Comparison of ENCODE assay signal across 9 mouse cellular contexts in genomic region chr10:76668947-76669284, GRCm38 (mm10). TPM values are rescaled to one million over a fixed set of nuclear protein-coding genes. Genes with fewer than 3 reads are reported as not detected.
DNase-seq lines count a peak whose midpoint lies in the region; ATAC-seq and TF ChIP-seq lines count a peak whose summit lies in the region.
"Had no signal": no experiment of that assay in that cellular context is flagged by ENCODE, and none has a peak within 500 bp of the region (broad histone marks: within the 10 kb centered on the region; RNA-seq: fewer than 3 reads in every experiment).

No protein-coding gene starts in this region.

- TF ChIP-seq CTCF in intestine, postnatal 0 days (IDR thresholded peaks at IDR 0.05; ENCODE audit: low read depth): peak; percentile 16; the same call in 1 of the 2 replicates
- TF ChIP-seq CTCF in lung, postnatal 0 days (IDR thresholded peaks at IDR 0.05): no peak

- TF ChIP-seq EP300 in lung, postnatal 0 days (IDR thresholded peaks at IDR 0.05): no peak

- no peaks in the 10 kb centered on the region for H3K27me3 ChIP-seq in intestine, postnatal 0 days (replicated peaks; ENCODE audit: control insufficient read depth, insufficient read depth, low read length)
- H3K27me3 ChIP-seq in lung, postnatal 0 days (replicated peaks; ENCODE audit: insufficient read depth, low read length): no peaks in the 10 kb centered on the region
- H3K27me3 ChIP-seq in hindbrain, embryonic 12.5 days: no peaks in the 10 kb centered on the region
- H3K27me3 ChIP-seq: hindbrain, embryonic 15.5 days had no signal

- H3K36me3 ChIP-seq in intestine, postnatal 0 days (ENCODE audit: control insufficient read depth, insufficient read depth): no peaks in the 10 kb centered on the region
- no peaks in the 10 kb centered on the region for H3K36me3 ChIP-seq in lung, postnatal 0 days (ENCODE audit: insufficient read depth, low read length)
- no peaks in the 10 kb centered on the region for H3K36me3 ChIP-seq in hindbrain, embryonic 12.5 days
- H3K36me3 ChIP-seq: hindbrain, embryonic 15.5 days had no signal

- 60% methylated on average over 7 of the region's 7 CpGs for WGBS in intestine, postnatal 0 days
- 52% methylated on average over 7 of the region's 7 CpGs for WGBS in lung, postnatal 0 days
- WGBS in hindbrain, embryonic 12.5 days: 74% methylated on average over 7 of the region's 7 CpGs

- no peaks in the 10 kb centered on the region for H3K9me3 ChIP-seq in intestine, postnatal 0 days (ENCODE audit: control insufficient read depth)
- no peaks in the 10 kb centered on the region for H3K9me3 ChIP-seq in lung, postnatal 0 days (ENCODE audit: low read length)
- H3K9me3 ChIP-seq in hindbrain, embryonic 12.5 days (replicated peaks): 0 out of 2 replicates have a peak, but pooled peaks cover 6% of the 10 kb centered on the region
- H3K9me3 ChIP-seq: hindbrain, embryonic 15.5 days had no signal

- H3K4me3 ChIP-seq in intestine, postnatal 0 days (ENCODE audit: low read depth, low read length): no peak overlapping the region
- no peak overlapping the region for H3K4me3 ChIP-seq in lung, postnatal 0 days (ENCODE audit: low read depth, low read length)
- no peak overlapping the region for H3K4me3 ChIP-seq in hindbrain, embryonic 12.5 days
- H3K4me3 ChIP-seq: hindbrain, embryonic 15.5 days had no signal

- DNase-seq in kidney, postnatal 10 days: peak; percentile 73
- no peak for DNase-seq in kidney, adult 8-10 months
- peak; percentile 77 to 82 for DNase-seq in frontal cortex, adult 2 months (ENCODE audit: extremely low spot score in 1 of 2, low spot score in 1 of 2)
- peak; percentile 53 for DNase-seq in lung, postnatal 0 days (ENCODE audit: low spot score)
- no peak for DNase-seq in adrenal gland, postnatal 14 days
- DNase-seq in cerebellum, adult 9-11 months: no peak

- H3K4me1 ChIP-seq in intestine, postnatal 0 days (replicated peaks; ENCODE audit: control insufficient read depth, insufficient read depth, low read length): no peaks in the 10 kb centered on the region
- no peaks in the 10 kb centered on the region for H3K4me1 ChIP-seq in lung, postnatal 0 days (ENCODE audit: insufficient read depth, low read depth, low read length)
- no peaks in the 10 kb centered on the region for H3K4me1 ChIP-seq in hindbrain, embryonic 12.5 days
- H3K4me1 ChIP-seq: hindbrain, embryonic 15.5 days had no signal

- 0 out of 2 replicates have a peak overlapping the region, but pooled peaks have one; percentile 17 for H3K27ac ChIP-seq in intestine, postnatal 0 days (ENCODE audit: low read depth, low read length)
- H3K27ac ChIP-seq in lung, postnatal 0 days (ENCODE audit: low read length): 0 out of 2 replicates have a peak overlapping the region, but pooled peaks have one; percentile 20
- H3K27ac ChIP-seq in hindbrain, embryonic 12.5 days: no peak overlapping the region
- H3K27ac ChIP-seq: hindbrain, embryonic 15.5 days had no signal

- H3K9ac ChIP-seq in intestine, postnatal 0 days (ENCODE audit: low read depth, low read length): no peak overlapping the region
- H3K9ac ChIP-seq in lung, postnatal 0 days (replicated peaks; ENCODE audit: low read depth): no peak overlapping the region
- no peak overlapping the region for H3K9ac ChIP-seq in hindbrain, embryonic 12.5 days
- H3K9ac ChIP-seq: hindbrain, embryonic 15.5 days had no signal

- H3K4me2 ChIP-seq in intestine, postnatal 0 days (replicated peaks; ENCODE audit: low read depth): no peak overlapping the region
- H3K4me2 ChIP-seq in lung, postnatal 0 days (replicated peaks; ENCODE audit: low read depth, low read length): no peak overlapping the region
- H3K4me2 ChIP-seq in hindbrain, embryonic 12.5 days (replicated peaks): no peak overlapping the region
- H3K4me2 ChIP-seq: hindbrain, embryonic 15.5 days had no signal

- peak; percentile 45; the same call in 1 of the 2 replicates for ATAC-seq in intestine, postnatal 0 days
- ATAC-seq in lung, postnatal 0 days: peak; percentile 14
- no peak for ATAC-seq in hindbrain, embryonic 12.5 days (ENCODE audit: low FRiP score)

RNA-seq across cellular contexts. Expression of gene Col6a2, which starts 45.5 kb away (rescaled TPM):
- 18.1 and 22.4 TPM in 2 replicates for polyA plus RNA-seq in frontal cortex, adult 2 months (2012; rRNA removed)
- polyA plus RNA-seq in intestine, postnatal 0 days (2015; fragmentation: Nextera tagmentation; extraction: Ambion mirVana): 99.2 and 101 TPM in 2 replicates
- 242 and 272 TPM in 2 replicates for polyA plus RNA-seq in lung, postnatal 0 days (2015; fragmentation: Nextera tagmentation; extraction: Ambion mirVana)
- polyA plus RNA-seq in hindbrain, embryonic 12.5 days (2016; fragmentation: Nextera tagmentation; extraction: Ambion mirVana): 53.0 and 68.6 TPM in 2 replicates
- 89.0 and 97.1 TPM in 2 replicates for total RNA-seq in adrenal gland, postnatal 14 days (2021)

RNA-seq across cellular contexts. Expression of gene Col6a1, which starts 57.1 kb away (rescaled TPM):
- polyA plus RNA-seq in frontal cortex, adult 2 months (2012; rRNA removed): 169 and 240 TPM in 2 replicates
- 112 and 113 TPM in 2 replicates for polyA plus RNA-seq in intestine, postnatal 0 days (2015; fragmentation: Nextera tagmentation; extraction: Ambion mirVana)
- polyA plus RNA-seq in lung, postnatal 0 days (2015; fragmentation: Nextera tagmentation; extraction: Ambion mirVana): 344 and 387 TPM in 2 replicates
- polyA plus RNA-seq in hindbrain, embryonic 12.5 days (2016; fragmentation: Nextera tagmentation; extraction: Ambion mirVana): 43.6 and 62.6 TPM in 2 replicates
- total RNA-seq in adrenal gland, postnatal 14 days (2021): 221 and 261 TPM in 2 replicates

Comparison
In these comparisons a context has a peak if more than half of its experiments do, and no peak if none do; other contexts are left out.
1. DNase-seq: peak in kidney, postnatal 10 days (single experiment), frontal cortex, adult 2 months (2 of 2) and lung, postnatal 0 days (single experiment); none in kidney, adult 8-10 months (0 of 2), adrenal gland, postnatal 14 days (single experiment) and cerebellum, adult 9-11 months (single experiment).